Mouse (Mus musculus): ENCODE measurements around the gene Alyref.

GRCm38 (mm10) chr11:120568324-120568723, 29.8 kb downstream of the Alyref start:
- no peak for TF ChIP-seq CTCF (IDR thresholded peaks at IDR 0.05; ENCODE audit: extremely low read depth, insufficient read depth, insufficient read length, insufficient replicate concordance)
- no peak for TF ChIP-seq POLR2A (IDR thresholded peaks at IDR 0.05; ENCODE audit: low read depth, low read length)

All from spleen, adult 2 months (tissue).